Mouse (Mus musculus): ENCODE measurements at regions not wholly inside any gene's neighbourhood (a gene's known extent, or its start where the extent isn't known, plus 50 kb on each side); places are given as distances from the start of the nearest gene placed in this dataset.
A peak's percentile ranks its signal among the peaks of the same experiment; 100 is the strongest.

DNA sequence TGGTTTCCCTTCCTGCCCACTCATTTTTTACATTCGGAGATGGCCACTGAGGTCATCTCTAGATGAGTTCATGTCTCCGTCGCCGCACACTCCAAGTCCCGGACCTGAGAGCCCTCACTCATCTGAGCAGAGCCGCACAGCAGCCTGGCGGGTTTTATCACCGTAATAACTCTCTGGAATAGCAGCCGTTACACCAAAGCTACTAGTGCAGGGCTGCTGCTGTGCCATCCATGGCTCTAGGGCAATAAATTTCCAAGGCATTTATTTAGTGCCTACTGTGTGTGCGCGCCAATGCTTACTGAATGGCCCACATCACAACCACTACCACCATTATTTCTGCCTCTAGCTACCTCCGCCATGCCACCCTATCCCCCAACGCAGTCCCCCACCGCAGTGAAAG, 242.9 kb upstream of the Rpl38 start:
- Histone ChIP-seq H3K4me1 (ENCODE audit: control insufficient read depth, insufficient read depth, low read length) (no peaks in the 10 kb centered on the region), H3K4me3 (replicated peaks; ENCODE audit: extremely low read depth, low read depth, low read length) (no peak overlapping the region)
- DNase-seq = no peak
- TF ChIP-seq POLR2A (IDR thresholded peaks at IDR 0.05; ENCODE audit: borderline replicate concordance, extremely low read depth, low read depth, low read length) (no peak), CTCF (IDR thresholded peaks at IDR 0.05; ENCODE audit: insufficient read depth, low read length) (no peak)
- WGBS = 88% methylated on average over 14 of the region's 14 CpGs

DNA sequence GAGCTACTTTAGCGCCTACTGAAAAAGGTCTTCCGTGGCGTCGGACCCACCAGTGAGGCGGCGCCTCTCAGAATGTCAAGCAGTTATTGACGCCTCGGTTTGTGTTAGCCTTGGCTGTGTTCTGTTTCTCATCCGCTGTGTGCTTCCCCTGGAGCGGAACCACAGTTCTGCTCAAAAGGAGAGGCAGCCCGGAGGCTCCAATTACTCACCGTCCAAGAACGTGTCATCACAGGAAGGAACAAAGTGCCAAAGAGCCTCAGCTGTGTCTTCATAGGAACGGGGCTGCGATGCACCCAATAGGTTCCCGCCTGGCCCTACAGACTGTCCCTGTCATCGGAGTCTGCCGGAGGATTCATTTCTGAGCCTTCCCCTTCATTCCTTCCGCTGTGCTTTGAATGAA, 245.0 kb upstream of the Rpl38 start:
- Histone ChIP-seq H3K4me3 (replicated peaks; ENCODE audit: extremely low read depth, low read depth, low read length) (no peak overlapping the region), H3K4me1 (ENCODE audit: control insufficient read depth, insufficient read depth, low read length) (no peaks in the 10 kb centered on the region)
- TF ChIP-seq POLR2A (IDR thresholded peaks at IDR 0.05; ENCODE audit: borderline replicate concordance, extremely low read depth, low read depth, low read length) (no peak), CTCF (IDR thresholded peaks at IDR 0.05; ENCODE audit: insufficient read depth, low read length) (no peak)
- DNase-seq = no peak
- 57% methylated on average over 19 of the region's 19 CpGs for WGBS

DNA sequence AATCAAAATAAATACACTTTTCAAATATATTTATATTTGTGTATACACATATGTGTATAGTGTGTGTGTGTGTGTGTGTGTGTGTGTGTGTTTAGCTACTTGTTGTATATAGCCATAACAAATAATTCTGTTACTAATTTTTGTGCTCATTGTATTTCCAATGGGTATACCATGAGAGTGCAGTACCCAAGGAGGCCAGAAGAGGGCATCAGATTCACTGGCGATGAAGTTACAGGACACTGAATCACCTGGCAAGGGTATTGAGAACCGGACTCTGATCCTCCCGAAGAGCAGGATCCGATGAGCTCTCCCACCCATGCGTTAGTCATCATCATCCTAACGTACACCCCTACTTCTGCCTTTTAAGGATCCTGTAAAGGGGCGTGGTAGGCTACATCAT, 249.3 kb upstream of the Rpl38 start:
- Histone ChIP-seq H3K4me1 (ENCODE audit: control insufficient read depth, insufficient read depth, low read length) (no peaks in the 10 kb centered on the region), H3K4me3 (replicated peaks; ENCODE audit: extremely low read depth, low read depth, low read length) (no peak overlapping the region)
- no peak for DNase-seq
- 82% methylated on average over 7 of the region's 7 CpGs for WGBS
- no peak for TF ChIP-seq CTCF (IDR thresholded peaks at IDR 0.05; ENCODE audit: insufficient read depth, low read length)
- TF ChIP-seq POLR2A (IDR thresholded peaks at IDR 0.05; ENCODE audit: borderline replicate concordance, extremely low read depth, low read depth, low read length) = no peak

- no peak for DNase-seq
- H3K4me3 ChIP-seq (replicated peaks; ENCODE audit: extremely low read depth, low read depth, low read length) = no peak overlapping the region
- TF ChIP-seq POLR2A (IDR thresholded peaks at IDR 0.05; ENCODE audit: borderline replicate concordance, extremely low read depth, low read depth, low read length) (no peak), CTCF (IDR thresholded peaks at IDR 0.05; ENCODE audit: insufficient read depth, low read length) (no peak)
- 32% methylated on average over 6 of the region's 6 CpGs for WGBS
- H3K4me1 ChIP-seq (ENCODE audit: control insufficient read depth, insufficient read depth, low read length) = no peaks in the 10 kb centered on the region
Observed at GRCm38 (mm10) chr11:114416168-114416567, 252.2 kb upstream of the Rpl38 start.

DNA sequence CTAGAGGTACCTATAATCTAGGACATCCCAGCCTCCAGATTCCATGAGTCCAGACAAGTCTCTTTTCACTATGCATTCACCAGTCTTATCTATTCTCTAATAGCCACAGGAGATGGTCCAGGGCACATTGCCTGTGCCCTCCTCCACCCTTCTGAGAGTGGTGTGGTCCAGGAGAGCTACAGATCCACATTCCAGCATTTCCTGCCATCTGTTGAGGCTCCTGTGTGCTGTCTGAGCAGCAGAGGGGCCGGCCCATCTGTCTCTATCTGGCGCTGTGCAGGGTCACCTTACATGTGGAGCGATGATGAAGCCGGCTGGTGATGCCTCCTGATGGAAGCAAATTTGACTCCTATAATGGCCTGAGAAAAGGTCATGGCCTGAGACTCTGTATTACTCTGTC, 263.9 kb upstream of the Rpl38 start:
- Histone ChIP-seq H3K4me1 (ENCODE audit: control insufficient read depth, insufficient read depth, low read length) (no peaks in the 10 kb centered on the region), H3K4me3 (replicated peaks; ENCODE audit: extremely low read depth, low read depth, low read length) (no peak overlapping the region)
- no peak for DNase-seq
- TF ChIP-seq POLR2A (IDR thresholded peaks at IDR 0.05; ENCODE audit: borderline replicate concordance, extremely low read depth, low read depth, low read length) (no peak), CTCF (IDR thresholded peaks at IDR 0.05; ENCODE audit: insufficient read depth, low read length) (no peak)
- WGBS = 51% methylated on average over 4 of the region's 4 CpGs

GRCm38 (mm10) chr11:114402556-114403320, 265.6 kb upstream of the Rpl38 start:
- no peaks in the 10 kb centered on the region for H3K4me1 ChIP-seq (ENCODE audit: control insufficient read depth, insufficient read depth, low read length)
- WGBS = 54% methylated on average over 15 of the region's 15 CpGs
- no peak for DNase-seq
- TF ChIP-seq CTCF (IDR thresholded peaks at IDR 0.05; ENCODE audit: insufficient read depth, low read length) = 0 out of 2 replicates have a peak, but pooled peaks have one; percentile 5
- no peak for TF ChIP-seq POLR2A (IDR thresholded peaks at IDR 0.05; ENCODE audit: borderline replicate concordance, extremely low read depth, low read depth, low read length)
- no peak overlapping the region for H3K4me3 ChIP-seq (replicated peaks; ENCODE audit: extremely low read depth, low read depth, low read length)

DNA sequence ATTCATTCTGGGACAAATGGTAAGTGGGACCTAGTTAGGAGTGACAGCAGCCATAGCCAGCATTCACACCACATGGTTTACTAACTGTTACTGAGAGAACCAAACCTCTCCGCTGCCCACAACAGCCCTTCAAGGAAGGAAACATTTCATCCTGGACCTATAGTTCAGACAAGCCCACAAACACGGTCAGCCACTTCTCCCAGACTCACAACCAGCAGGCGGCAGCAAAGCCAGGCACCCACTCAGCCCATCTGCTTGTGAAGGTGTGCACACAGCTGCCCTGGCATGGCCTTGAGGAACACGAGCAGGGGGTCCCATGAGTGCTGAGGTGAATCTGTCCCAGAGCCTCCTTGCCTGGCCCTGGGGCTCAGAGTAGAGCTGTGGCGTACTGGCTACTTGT, 267.6 kb upstream of the Rpl38 start:
- DNase-seq = no peak
- no peaks in the 10 kb centered on the region for H3K4me1 ChIP-seq (ENCODE audit: control insufficient read depth, insufficient read depth, low read length)
- no peak overlapping the region for H3K4me3 ChIP-seq (replicated peaks; ENCODE audit: extremely low read depth, low read depth, low read length)
- 61% methylated on average over 5 of the region's 5 CpGs for WGBS
- TF ChIP-seq POLR2A (IDR thresholded peaks at IDR 0.05; ENCODE audit: borderline replicate concordance, extremely low read depth, low read depth, low read length) = no peak
- no peak for TF ChIP-seq CTCF (IDR thresholded peaks at IDR 0.05; ENCODE audit: insufficient read depth, low read length)

GRCm38 (mm10) chr11:114392161-114392560, 276.2 kb upstream of the Rpl38 start:
- Histone ChIP-seq H3K4me1 (ENCODE audit: control insufficient read depth, insufficient read depth, low read length) (no peaks in the 10 kb centered on the region), H3K4me3 (replicated peaks; ENCODE audit: extremely low read depth, low read depth, low read length) (no peak overlapping the region)
- TF ChIP-seq CTCF (IDR thresholded peaks at IDR 0.05; ENCODE audit: insufficient read depth, low read length) (no peak), POLR2A (IDR thresholded peaks at IDR 0.05; ENCODE audit: borderline replicate concordance, extremely low read depth, low read depth, low read length) (no peak)
- DNase-seq = no peak
- 50% methylated on average over 10 of the region's 10 CpGs for WGBS

- no peaks in the 10 kb centered on the region for H3K4me1 ChIP-seq (ENCODE audit: control insufficient read depth, insufficient read depth, low read length)
- no peak for TF ChIP-seq POLR2A (IDR thresholded peaks at IDR 0.05; ENCODE audit: borderline replicate concordance, extremely low read depth, low read depth, low read length)
- TF ChIP-seq CTCF (IDR thresholded peaks at IDR 0.05; ENCODE audit: insufficient read depth, low read length) = no peak
- DNase-seq = no peak
- H3K4me3 ChIP-seq (replicated peaks; ENCODE audit: extremely low read depth, low read depth, low read length) = no peak overlapping the region
- WGBS = 40% methylated on average over 6 of the region's 6 CpGs
Observed at GRCm38 (mm10) chr11:114391553-114391952, 276.8 kb upstream of the Rpl38 start.

DNA sequence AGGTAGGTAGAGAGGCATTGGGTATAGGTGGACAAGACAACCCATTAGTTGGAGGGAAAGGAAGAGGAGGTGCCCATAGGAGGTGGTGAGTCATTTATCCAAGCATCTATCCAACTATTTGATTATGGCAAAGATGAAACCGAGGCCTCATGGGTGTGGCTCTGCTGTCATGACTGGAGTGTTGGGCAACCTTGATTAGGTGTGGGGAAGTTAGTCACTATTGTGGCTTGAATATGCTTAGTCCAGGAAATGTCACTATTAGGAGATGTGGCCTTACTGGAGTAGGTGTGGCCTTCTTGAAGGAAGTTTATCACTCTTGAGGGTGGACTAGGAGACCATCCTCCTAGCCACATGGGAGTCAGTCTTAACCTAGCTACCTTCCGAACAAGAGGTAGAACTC, 281.2 kb upstream of the Rpl38 start:
- WGBS = 73% methylated on average over 2 of the region's 2 CpGs
- no peak for DNase-seq

More for the DNA sequence above, 281.2 kb upstream of the Rpl38 start:
- TF ChIP-seq POLR2A (IDR thresholded peaks at IDR 0.05; ENCODE audit: borderline replicate concordance, extremely low read depth, low read depth, low read length) (no peak), CTCF (IDR thresholded peaks at IDR 0.05; ENCODE audit: insufficient read depth, low read length) (no peak)
- no peaks in the 10 kb centered on the region for H3K4me1 ChIP-seq (ENCODE audit: control insufficient read depth, insufficient read depth, low read length)
- H3K4me3 ChIP-seq (replicated peaks; ENCODE audit: extremely low read depth, low read depth, low read length) = no peak overlapping the region

All from lung, adult 2 months (tissue).